Mouse (Mus musculus) inflammation-experienced regulatory T-cells, adult 6 months (primary cell): ENCODE measurements around the gene Slc47a1. TPM values are rescaled to one million over a fixed set of nuclear protein-coding genes. Genes with fewer than 3 reads are reported as not detected.
"Not testable (repeated sequence)": the region's sequence is repeated elsewhere in the genome, so short reads cannot be mapped to it uniquely, and the experiment has no call there.

ENCODE experiments used
- ATAC-seq: one replicate; pipeline ENCODE4 v1.8.0; 2017
- polyA plus RNA-seq, 3 experiments: library from polyadenylated mRNA; unstranded; fragments of 100-300 nt; shearing (Covaris generic); gene quantifications; one replicate each; pipeline ENCODE4 v1.2.1; 2017

Gene Slc47a1
- polyA plus RNA-seq, 3 experiments from 2014 or later = not detected

DNA sequence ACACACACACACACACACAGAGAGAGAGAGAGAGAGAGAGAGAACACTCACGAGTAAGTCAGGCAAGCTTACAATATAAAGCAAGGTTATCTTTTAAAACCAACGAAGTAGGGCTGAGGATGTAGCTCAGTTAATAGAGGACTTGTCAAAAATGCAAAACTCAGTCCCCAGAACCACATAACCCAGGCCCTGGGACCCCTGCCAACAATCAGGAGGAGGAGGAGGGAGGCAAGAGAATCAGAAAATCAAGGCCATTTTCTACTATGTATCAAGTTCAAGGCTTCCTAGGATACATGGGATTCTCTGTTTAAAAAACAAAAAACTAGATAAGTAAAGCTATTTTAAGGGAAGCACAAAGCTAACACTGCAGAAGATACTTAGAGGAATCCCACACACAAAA, 61.3 kb downstream of the Slc47a1 start:
- ATAC-seq = no peak

DNA sequence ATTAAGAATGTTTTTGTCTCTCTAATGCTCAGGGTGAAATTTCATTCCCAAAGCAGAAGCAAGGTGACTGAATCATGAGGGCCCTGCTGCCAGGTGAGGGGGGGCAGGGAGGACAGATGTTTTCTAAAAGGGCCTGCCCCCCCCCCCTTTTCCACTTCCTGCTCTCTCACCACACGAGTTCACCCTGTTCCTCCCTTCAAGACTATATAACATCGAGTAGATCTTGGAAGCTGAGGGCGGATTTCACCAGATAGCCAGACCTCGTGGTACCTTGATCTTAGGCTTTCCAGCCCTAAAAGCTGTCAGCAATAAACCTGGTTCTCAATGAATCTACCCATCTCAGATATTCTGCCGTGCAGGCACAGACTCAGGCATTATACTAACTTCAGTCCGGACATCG, 67.8 kb downstream of the Slc47a1 start:
- ATAC-seq = no peak

DNA sequence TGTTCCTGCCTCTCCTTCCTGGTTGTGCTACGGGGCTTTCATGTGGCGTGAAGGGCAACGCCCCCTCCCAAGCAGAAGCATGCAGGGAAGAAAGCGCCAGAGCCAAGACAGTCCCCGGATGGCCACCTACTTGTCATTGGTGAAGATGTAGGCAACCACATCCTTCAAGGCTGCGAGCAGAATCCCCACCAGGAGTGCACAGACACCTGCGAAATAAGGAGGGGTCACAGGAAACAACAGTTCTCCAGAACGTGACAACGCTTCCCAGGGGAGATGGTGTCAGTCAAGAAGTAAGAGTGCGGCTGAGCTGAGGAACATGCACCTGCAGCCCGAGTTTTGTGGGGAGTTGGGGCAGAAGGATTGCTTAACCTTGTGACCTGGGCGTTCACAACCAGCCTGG, 68.3 kb downstream of the Slc47a1 start:
- ATAC-seq = no peak

DNA sequence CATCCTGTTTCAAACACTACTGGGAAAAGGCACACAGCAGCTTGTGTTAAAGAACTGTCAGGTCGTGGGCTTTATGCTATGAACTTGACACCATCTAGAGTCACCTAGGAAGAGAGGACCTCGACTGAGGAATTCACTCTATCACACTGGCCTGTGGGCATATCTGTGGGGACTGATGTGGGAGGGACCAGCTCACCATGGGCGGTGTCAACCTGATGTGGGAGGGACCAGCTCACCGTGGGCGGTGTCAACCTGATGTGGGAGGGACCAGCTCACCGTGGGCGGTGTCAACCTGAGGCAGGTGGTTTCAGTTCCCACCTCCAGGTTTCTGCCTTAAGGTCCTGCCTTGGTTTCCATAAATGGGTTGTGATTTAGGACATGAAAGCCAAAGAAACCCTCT, 70.3 kb downstream of the Slc47a1 start:
- no peak for ATAC-seq

DNA sequence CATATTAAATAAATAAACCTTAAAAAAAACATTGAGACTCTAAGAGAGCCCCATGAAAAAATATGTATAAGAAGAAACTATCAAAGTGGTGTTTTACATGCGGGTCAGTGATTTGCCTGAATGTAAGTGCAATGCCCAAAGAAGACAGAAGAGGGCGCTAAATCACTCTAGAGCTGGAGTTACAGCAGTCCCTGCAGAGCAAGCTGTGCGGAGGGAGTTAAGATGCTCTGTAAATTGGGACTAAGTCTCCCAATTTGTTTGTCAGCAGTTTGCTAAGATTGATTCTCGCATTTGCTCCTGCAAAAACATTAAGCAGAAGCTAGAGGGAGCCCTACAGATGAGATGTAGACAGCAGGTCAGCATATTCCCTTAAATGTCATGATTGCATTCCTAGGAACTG, 72.8 kb downstream of the Slc47a1 start:
- no peak for ATAC-seq

DNA sequence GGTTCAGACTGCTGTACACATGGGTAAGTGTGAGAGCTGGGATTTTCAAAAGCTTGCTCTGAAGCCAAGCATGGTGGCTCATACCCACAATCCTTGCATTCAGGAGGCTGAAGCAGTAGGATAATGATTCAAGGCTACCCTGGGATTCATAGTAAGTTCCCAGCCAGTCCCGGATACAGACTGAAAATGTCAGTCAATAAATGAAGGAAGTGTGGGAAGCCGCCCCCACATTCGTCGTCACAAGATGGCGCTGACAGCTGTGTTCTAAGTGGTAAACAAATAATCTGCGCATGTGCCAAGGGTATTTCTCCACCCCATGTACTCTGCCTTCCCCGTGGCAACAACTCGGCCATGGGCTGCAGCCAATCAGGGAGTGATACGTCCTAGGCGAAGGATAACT, 73.6 kb downstream of the Slc47a1 start:
- not testable (repeated sequence) for ATAC-seq

DNA sequence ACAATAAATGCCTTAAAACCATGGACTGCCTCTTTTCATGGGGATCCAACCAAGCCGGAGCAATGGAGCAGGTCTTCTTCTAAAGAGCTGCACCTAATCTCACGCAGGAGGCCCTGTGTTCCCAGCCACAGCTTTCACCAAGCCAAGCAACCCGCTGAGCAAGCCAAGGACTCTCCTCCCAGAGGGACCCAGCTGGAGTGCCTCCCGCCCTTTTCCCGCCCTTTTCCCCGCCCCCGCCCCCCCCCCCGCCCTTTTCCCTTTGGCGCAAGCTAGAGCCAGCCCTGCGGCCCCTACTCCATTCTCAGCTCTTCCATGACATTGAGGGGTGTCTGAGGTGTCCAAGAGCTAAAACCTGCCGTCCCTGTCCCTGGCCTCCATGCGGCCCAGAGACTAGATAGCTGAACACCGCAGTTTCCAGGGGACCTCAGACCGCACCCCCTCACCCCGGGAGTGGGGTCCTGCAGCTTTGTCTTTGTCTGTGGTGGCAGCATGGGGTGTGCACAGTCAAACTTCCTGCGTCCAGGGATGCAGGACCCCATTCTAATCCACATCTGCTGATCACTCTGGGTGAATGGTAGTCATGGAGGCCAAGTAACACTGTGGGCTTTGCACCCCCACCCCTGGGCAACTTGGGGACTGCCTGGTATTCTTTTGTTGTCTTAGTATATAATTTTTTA, 77.3 kb downstream of the Slc47a1 start:
- no peak for ATAC-seq

DNA sequence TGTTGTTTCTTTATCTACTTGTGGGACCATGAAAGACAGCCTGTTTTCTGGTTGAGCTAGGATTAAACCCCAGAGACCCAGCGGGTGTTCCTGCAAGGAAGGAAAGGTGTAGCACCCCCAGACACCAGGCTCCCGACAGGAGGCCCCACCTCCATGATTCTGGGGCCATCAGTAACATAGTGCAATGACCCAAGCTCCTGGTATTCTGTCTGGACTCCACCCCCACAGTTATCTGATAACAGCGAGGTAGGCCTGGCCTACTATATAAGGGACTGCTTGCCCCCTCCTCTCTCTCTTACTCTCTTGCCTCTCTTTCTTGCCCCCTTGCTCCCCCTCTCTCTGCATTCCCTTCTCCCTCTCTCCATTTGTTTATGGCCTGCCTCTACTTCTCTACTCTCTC, 77.9 kb downstream of the Slc47a1 start:
- ATAC-seq = no peak

DNA sequence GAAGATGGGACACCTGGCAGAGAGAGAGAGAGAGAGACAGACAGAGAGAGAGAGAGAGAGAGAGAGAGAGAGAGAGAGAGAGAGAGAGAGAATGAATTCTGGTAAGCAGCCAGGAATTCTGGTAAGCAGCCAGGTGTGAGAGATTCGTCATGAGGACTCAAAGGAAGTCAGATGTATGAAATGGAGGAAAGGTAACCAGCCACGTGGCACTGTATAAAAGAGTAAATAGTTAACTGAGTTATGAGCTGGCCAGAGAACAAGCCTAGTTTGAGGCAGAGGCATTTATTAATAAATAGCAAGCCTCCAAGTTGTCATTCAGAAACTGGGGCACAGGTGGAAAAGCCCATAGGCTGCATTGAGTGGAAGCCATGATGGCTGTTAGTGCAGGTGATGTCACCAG, 80.2 kb downstream of the Slc47a1 start:
- ATAC-seq = no peak

DNA sequence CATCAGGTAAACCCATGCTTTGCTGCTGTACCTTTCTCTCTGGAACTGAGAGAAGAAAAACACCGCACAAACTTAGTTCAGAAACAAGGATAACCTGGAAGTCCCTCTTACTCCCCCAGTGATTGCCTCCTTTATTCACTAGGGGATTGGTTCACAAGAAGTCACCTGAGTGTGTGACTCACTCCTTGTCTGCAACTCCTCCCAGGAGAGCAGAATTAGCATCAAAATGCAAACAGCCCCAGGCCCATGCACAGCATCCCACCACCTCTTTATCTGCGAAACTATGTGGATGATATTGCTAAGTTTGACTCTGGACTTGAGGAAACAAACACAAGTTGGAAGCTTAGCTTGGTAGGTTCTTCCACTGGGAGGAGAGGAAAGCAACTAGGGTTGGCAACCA, 80.8 kb downstream of the Slc47a1 start:
- no peak for ATAC-seq

DNA sequence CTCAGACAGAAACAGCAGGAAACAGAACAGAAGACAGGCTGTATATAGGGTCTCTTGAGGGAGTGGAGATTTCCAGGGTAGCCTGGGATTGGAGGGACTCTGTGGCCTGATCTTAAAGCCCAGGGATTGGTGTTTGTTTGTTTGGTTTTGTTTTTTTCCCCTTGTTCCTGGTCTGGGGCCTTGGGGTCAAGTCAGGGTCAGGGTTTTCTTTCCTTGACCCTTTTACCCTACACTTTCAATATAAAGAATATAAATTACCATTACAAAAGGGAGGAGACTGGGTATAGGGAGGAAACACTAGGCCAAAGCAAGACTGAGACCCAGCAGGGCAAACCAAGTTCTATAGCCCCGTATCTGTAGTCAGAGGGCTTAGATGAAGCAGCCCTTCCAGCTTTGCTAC, 81.6 kb downstream of the Slc47a1 start:
- ATAC-seq = no peak

DNA sequence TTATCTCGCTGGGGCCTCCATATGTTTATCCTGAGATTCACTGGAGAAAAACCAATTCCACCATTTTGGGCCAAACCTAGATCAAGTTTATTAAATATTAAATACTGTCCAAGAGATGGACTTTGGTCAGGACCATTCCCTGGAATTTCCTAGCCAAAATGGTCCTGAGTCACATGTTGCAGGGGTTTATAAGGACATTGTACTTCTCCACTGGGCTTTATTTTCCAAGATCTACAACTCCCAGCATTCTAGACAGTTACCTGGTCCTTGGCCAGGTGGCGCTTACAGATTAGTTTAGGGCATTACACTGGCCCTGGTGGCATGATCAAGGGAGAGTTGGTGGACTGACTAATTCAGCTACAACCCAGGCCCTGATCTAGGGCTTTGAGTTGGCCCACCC, 82.6 kb downstream of the Slc47a1 start:
- ATAC-seq = no peak

DNA sequence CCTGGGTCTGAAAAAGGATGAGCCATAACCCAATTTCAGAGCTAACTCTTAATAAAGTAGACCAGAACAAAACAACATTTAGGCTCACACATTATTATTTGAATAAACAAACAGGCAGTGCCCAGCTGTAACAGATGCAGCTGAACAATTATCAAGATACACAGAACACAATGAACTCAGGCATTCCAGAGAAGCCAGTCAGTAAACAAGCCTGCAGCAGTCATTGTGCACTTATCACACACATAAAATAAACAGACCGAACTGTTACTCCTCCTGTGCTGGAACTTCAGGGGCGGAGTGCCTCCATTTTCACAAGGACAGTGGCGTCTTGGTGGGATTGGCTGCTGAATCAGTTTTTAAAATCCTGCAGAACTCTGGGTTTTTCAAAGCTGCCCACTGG, 83.7 kb downstream of the Slc47a1 start:
- no peak for ATAC-seq

Other genes starting within 250 kb of the Slc47a1 start
- gene Usp22, start 203.3 kb downstream of the Slc47a1 start, polyA plus RNA-seq = 10 to 100 TPM in 1 of 3 experiments, 1 to 10 TPM in 2; 6.9 to 14.7 (median 9.7) TPM
- not detected for gene Aldh3a1, start 170.8 kb downstream of the Slc47a1 start, polyA plus RNA-seq
- gene Aldh3a2, start 110.9 kb downstream of the Slc47a1 start, polyA plus RNA-seq = 10 to 100 TPM; 36.1 to 44.6 (median 42.1) TPM
- not detected for gene Slc47a2, start 35.5 kb downstream of the Slc47a1 start, polyA plus RNA-seq
- gene Rnf112, start 75.8 kb upstream of the Slc47a1 start, polyA plus RNA-seq = not detected
- not detected for gene Mfap4, start 107.1 kb upstream of the Slc47a1 start, polyA plus RNA-seq
- gene Mapk7, start 116.1 kb upstream of the Slc47a1 start, polyA plus RNA-seq = 1 to 10 TPM; 5.6 to 8.9 (median 8.1) TPM
- gene B9d1, start 126.8 kb upstream of the Slc47a1 start, polyA plus RNA-seq = 1 to 10 TPM; 2.2 to 4.4 (median 2.4) TPM
- under 1 TPM; 0.19 to 0.77 (median 0.30) TPM for gene Epn2, start 201.3 kb upstream of the Slc47a1 start, polyA plus RNA-seq